Comparison of ENCODE assay signal across 8 mouse cellular contexts in the genomic region with DNA sequence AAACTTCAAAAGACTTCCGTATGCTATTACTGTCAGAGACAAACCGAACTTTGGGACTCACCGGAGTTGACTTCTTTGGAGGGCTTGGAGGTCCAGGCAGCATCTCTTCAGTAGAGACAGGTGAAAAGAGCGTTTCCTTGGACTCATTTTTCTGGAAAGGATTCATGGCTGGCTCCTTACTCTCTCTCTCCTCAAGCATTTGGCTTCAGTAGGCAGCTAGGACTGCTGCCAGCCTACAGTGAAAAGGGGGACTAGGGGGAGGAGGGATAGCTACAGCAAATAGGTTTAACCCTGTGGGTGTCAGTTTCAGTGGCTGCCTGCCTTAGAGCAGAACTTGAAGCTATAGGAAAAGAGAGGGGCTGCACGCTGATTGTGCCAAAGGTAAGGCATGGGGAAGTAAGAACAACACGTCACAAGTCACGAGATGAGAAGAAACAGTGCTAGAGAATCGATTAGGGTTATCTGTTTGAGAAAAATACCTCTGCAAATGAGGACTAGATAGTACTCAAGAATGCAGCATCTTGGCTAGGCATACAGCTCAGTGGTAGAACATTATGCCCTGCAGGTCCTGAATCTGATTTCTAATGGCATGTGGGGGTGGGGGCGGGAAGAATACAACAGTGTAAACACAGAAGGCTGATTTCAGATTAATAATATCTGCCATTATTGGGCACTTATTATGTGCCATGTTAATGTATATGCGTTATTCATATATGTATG. TPM values are rescaled to one million over a fixed set of nuclear protein-coding genes. Genes with fewer than 3 reads are reported as not detected.
DNase-seq lines count a peak whose midpoint lies in the region; ATAC-seq and TF ChIP-seq lines count a peak whose summit lies in the region.

A gene (minus strand): TSS at position 369 of the 720 bp plus-strand sequence.

- WGBS in heart, embryonic 15.5 days = 56% methylated on average over 10 of the region's 10 CpGs

- H3K27me3 ChIP-seq in G1E (ENCODE audit: insufficient read depth, low read length) = peaks cover 5% of the 10 kb centered on the region; the same call in 1 of the 2 replicates
- H3K27me3 ChIP-seq in heart, embryonic 15.5 days = no peaks in the 10 kb centered on the region

- H3K4me1 ChIP-seq in G1E (ENCODE audit: insufficient read depth, low read depth, low read length) = no peaks in the 10 kb centered on the region
- H3K4me1 ChIP-seq in heart, embryonic 15.5 days (replicated peaks) = 0 out of 2 replicates have a peak, but pooled peaks cover 2% of the 10 kb centered on the region

- H3K9me3 ChIP-seq in G1E (replicated peaks) = no peaks in the 10 kb centered on the region
- no peaks in the 10 kb centered on the region for H3K9me3 ChIP-seq in heart, embryonic 15.5 days (replicated peaks)

- H3K4me2 ChIP-seq in heart, embryonic 15.5 days = peak within 1 kb of the TSS; percentile 25; the same call in 1 of the 2 replicates

- H3K9ac ChIP-seq in heart, embryonic 15.5 days = no peak within 1 kb of the TSS

- H3K4me3 ChIP-seq in G1E (ENCODE audit: low read depth, low read length) = no peak within 1 kb of the TSS
- peak within 1 kb of the TSS; percentile 19; the same call in 1 of the 2 replicates for H3K4me3 ChIP-seq in heart, embryonic 15.5 days

- H3K27ac ChIP-seq in heart, embryonic 15.5 days = no peak within 1 kb of the TSS

- no peak for ATAC-seq in G1E (ENCODE audit: extremely low read depth, insufficient number of reproducible peaks, low FRiP score, poor library complexity, severe bottlenecking)
- ATAC-seq in heart, embryonic 15.5 days (replicated peaks; ENCODE audit: insufficient number of reproducible peaks, insufficient read depth, low FRiP score, low read depth) = no peak
- no peak for ATAC-seq in megakaryocyte-erythroid progenitor cell, adult 5-6 weeks (replicated peaks; ENCODE audit: low FRiP score, low TSS enrichment, poor library complexity, severe bottlenecking)

- H3K36me3 ChIP-seq in G1E (replicated peaks) = no peaks in the 10 kb centered on the region
- H3K36me3 ChIP-seq in heart, embryonic 15.5 days = no peaks in the 10 kb centered on the region

- no peak for TF ChIP-seq CTCF in G1E (IDR thresholded peaks at IDR 0.05; ENCODE audit: low read depth, low read length)

- DNase-seq in cerebellum, postnatal 25 days = peak; percentile 20 to 50
- DNase-seq in cerebellum, adult 11-12 months = no peak
- no peak for DNase-seq in G1E (ENCODE audit: low spot score)
- DNase-seq in kidney, postnatal 4 days = peak; percentile 10 to 34
- DNase-seq in urinary bladder, adult 2 months (ENCODE audit: low spot score) = no peak
- no peak for DNase-seq in adrenal gland, postnatal 36 days

RNA-seq across cellular contexts. Expression of the gene that starts here (rescaled TPM):
- total RNA-seq in G1E (2014; fragmentation: Nextera tagmentation) = 141 and 144 TPM in 2 replicates
- 98.9 and 111 TPM in 2 replicates for total RNA-seq in G1E (2017)
- polyA plus RNA-seq in G1E (2012) = 1.2 and 1.6 TPM in 2 replicates
- 2.2 and 4.3 TPM in 2 replicates for polyA plus RNA-seq in heart, embryonic 15.5 days (2015; fragmentation: Nextera tagmentation; extraction: Ambion mirVana)
- total RNA-seq in megakaryocyte-erythroid progenitor cell, adult 5-6 weeks (2014; fragmentation: Nextera tagmentation) = 18.1 and 27.1 TPM in 2 replicates
- total RNA-seq in megakaryocyte-erythroid progenitor cell, adult 5-6 weeks (2017) = 13.7 and 28.6 TPM in 2 replicates
- 1.6 and 6.5 TPM in 2 replicates for polyA plus RNA-seq in urinary bladder, adult 2 months (2012; rRNA removed)
- 1 to 10 TPM in 1 of 2 experiments, under 1 TPM in 1; 0.96 to 2.6 TPM for total RNA-seq in adrenal gland, postnatal 36 days (2021)

Comparison
In these comparisons a context has a peak if more than half of its experiments do, and no peak if none do; other contexts are left out.
1. DNase-seq: peak in cerebellum, postnatal 25 days (2 of 2) and kidney, postnatal 4 days (2 of 2); none in cerebellum, adult 11-12 months (single experiment), G1E (single experiment), urinary bladder, adult 2 months (single experiment) and adrenal gland, postnatal 36 days (0 of 2).